Mouse (Mus musculus) kidney, adult 18-20 months (tissue): ENCODE measurements around the gene Elovl7.
A peak's percentile ranks its signal among the peaks of the same experiment; 100 is the strongest.

ENCODE experiments used
- DNase-seq: peaks from one replicate; pipeline ENCODE4 v3.0.0; 2021

Gene Elovl7

DNA sequence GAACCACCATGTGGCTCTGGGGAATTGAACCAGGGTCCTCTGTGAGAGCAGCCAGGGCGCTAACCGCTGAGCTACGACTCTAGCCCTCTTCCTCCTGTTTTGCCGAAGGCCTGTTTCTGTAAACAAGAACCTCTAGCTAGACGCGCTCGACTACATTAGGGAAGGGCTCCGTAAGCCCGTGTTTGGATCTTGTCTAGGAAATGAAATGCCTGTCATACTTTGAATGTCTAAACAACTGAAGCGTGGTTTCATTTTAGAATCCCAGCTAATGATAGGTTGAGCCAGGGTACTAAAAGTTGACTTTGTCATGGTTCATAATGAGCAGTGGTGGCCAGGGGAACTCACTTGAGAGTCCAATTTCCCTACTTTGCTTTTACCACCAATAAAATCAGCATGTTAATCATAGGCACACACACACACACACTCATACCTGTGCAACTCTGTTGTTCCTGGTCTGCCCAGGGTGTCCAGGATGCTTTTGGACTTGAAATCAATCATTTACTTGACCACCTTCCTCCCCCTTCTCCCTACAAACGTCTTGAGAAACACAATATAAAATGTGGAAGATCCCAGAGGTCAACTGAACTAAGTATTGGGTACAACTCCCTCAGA, 31.0 kb downstream of the Elovl7 start:
- DNase-seq: peak; percentile 49

DNA sequence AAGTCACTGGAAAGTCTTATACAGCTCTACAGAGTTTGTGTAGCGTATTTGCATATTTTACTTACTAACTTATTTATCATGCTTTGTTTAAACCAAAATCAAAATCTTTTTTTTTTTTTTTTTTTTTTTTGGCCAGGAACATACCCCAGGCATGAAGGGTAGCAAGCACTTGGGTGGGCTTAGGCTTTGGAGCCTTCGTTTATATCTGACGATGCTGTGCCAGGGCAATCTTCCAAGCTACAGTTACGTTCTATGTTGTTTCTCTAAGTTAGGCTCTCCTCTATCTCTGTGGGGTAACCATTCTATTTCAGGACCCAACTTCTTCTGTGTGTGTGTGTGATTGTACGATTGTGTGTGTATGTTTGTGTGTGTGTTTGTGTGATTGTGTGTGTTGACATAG, 36.9 kb downstream of the Elovl7 start:
- DNase-seq: no peak

DNA sequence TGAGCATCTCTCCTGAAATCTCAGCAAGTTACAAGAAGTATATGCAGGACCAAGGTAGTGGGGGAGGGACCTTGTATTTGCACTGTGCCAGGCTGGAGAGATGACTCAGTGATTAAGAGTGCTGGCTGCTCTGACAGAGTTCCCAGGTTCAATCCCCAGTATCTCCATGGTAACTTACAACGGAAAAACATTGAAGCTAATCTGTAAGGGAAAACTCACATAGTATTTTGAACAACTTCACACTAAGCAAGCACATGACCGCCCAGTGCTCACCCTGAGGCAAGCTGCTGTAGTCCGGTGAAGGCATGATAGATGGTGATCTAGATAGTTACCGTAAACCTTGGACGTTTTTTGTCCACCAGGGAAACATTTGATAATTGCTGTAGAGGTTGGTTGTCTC, 39.8 kb downstream of the Elovl7 start:
- DNase-seq: no peak

DNA sequence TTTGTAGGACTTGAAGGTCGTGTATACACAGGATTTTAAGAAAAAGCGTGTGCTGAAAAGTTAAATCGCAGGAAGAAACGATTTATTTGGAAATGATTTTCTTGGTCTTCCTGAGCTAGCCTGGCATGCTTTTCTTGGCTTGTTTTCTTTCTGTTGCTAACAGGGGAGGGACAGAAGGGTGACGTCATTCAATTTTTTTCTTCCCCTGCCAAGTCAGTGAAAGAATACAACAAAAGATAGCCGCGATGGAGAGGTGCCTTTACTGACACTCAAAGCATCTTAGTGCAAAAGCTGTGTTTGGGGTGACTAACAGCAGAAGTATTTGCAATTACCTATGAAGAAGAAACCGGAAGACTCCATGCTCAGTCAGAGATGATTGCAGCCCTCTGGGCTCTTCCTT, 48.8 kb downstream of the Elovl7 start:
- no peak for DNase-seq

DNA sequence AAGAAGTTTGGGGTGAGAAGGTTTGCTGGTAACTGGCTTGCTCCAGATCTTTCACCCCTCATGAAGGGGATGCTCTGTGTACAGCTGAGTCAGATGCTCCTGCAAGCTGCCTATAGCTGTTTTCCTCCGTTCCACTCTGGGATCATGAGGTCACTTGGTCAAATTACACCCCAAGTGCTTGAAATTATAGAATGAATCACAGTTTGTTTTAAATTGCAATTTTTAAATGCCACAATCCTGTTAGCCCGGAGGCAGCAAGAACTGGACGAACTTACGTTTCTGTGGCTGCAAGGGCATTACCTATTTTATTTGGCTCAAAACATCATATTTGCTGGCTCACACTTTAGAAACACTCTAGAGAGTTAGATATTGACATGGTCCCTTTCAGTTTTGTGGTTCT, 51.2 kb downstream of the Elovl7 start:
- no peak for DNase-seq

DNA sequence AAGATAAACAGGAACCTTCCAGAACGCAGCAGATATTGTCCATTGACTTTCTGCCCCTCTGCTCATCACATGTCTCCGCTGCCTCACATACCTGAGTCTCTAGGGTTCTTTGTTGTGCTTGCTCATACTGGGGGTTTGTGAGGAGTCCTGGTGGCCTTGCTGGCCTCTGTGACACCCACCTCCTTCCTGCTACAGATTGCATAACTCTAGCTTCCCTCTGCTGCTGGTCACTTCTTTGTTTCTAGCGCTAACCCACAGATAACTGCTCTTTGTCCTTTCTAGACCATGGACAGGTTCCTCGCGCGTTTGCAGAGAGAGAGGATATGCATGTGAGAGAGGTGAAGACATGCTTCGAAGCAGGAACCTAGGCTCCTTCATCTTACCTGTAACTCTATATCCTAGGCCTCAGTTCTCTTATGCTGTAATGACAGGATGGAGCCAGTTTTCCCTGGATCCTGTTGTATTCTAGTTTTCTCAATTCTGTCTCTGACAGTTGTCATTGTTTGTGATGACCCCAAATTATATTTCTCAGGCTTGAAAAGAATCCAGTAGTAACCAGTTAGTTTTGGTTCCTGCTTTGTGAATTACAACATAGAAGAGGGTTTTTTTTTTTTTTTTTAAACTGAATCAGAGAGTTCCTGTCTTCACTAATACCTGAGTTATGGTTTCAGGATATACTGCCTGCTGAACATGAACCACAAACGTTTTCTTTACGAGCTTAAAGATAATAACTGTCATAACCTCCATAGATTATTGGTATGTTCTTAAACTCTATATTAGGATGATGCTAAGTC, 53.8 kb downstream of the Elovl7 start:
- DNase-seq: no peak

DNA sequence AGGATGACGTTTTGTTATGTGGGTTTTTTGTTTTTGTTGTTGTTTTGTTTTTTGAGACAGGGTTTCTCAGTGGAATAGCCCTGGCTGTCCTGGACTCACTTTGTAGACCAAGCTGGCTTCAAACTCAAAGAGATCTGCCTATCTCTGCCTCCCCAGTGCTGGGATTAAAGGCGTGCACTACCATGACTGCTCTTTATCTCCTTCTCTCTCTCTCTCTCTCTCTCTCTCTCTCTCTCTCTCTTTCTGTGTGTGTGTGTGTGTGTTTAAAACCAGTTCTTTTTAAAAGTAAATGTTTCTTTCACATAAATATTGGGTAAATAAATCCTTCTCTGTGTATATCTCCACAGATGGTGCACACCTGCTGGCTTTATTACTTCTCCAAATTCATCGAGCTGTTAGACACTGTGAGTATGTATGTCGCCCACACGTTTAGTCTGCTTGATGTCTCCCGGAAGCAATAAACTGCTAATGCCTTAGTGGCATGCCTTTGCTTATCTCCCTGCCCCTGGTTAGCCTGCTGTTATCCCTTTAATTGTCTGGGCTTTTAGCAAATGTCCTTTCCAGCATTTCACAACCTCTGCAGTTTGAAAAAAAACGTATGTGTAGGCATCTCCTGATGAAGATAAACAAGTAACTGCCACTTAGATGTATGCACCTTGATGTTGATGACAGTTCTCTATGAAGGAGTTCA, 57.4 kb downstream of the Elovl7 start:
- no peak for DNase-seq

DNA sequence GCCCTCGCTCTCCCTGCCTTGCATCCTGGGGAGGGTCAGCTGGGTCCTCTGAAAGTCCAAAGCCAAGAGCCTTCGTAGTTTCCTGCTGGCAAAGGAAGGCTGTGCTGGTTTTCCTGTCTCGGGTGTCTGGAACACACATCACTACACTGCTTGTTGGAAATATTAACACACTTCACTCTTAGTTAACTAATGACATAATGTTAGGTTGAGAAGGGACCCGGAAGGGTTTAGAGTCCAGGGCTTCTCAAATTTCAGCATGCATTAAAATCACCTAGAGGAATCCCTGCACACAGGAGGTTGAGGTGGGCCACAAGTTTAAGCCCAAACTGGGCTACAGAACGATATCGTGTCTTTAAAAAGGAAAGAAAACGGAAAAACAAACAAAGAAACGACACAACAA, 58.1 kb downstream of the Elovl7 start:
- no peak for DNase-seq

DNA sequence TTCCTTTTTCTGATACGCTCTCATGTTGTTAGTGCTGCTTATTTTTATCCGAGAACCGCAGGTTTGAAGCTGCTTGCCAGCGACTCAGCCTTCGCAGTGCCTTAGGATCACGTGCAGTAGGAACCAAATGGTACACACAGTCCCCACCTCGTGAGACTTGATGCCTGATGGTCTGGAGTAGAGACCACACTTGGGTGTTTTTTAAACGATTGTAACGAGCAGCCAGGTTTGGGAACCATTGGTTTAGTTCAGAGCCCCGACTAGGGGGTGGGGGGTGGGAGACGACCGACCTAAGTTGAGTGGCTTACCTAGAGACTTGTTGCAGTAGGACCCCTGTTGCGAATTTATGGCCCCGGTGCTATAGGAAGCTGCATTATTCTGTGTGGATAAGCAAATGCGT, 58.8 kb downstream of the Elovl7 start:
- DNase-seq: no peak

DNA sequence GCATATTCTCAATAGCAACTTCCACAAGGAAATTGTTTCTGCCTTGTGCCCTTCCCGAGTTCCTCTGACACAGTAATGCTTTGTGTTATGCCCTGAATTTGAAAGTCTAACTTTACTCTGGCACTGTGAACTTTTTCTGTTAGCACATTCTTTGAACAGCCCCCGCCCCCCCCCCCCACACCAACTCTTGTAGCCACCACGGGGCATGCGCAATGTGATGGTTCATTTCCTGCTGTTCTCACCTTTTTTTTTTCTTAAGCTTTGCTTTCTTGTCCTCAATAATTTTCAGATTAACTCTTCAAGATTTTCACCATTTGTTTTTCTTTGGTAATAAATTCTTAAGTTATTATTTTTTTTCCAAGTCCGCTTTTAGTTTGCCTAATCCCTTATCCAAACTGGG, 59.3 kb downstream of the Elovl7 start:
- DNase-seq: no peak

DNA sequence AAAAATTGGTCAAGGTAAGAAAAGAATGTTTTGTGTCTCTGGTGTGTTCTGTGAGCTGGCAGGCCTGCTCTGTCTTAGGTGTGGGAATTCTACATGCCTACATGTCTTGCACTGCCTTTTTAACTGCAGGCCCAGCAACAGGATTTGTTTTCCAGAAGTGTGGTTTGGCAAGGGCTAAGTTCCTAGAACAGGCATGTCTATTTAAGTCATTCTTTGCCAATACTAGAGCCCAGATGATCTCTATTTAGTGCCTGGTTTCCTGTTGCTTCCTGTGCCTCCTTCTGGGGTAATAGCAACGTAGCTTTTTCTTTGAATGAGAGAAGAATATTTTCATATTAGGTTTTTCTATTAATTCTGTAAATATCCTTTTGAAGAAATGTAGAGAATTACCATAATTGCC, 62.4 kb downstream of the Elovl7 start:
- no peak for DNase-seq

DNA sequence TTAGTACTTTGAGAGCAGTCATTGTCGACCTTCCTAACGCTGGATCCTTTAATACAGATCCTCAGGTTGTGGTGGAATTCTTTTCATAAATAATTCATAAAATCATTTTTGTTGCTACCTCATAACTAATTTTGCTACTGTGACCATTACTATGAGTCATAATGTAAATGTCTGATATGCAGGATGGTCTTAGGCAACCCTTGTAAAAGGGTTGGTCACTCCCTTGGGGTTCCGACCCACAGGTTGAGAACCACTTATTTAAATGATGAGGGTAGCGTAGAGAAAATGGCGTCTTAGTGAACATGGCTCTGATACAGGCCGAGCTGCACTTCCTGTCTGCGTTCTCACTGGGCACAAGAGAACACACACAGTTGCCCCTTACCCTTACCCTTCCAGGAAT, 63.1 kb downstream of the Elovl7 start:
- DNase-seq: no peak

DNA sequence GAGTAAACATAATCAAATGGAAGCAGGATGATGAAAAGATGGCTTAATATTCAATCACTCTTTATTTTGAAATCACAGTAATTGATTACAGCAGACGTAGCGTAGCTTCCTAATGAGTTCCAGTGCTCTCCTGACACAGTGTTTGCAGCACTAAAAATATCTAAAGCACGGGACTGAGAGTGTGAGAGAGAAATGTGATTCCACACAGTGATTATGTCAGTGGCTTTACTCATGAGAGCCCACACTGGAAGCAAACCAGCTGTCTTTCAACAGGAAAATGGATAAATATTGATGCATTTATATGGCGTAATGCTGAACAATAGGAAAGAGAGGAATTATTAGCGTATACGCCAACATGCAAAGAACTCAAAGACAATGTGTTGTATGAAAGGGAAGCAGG, 64.4 kb downstream of the Elovl7 start:
- no peak for DNase-seq

DNA sequence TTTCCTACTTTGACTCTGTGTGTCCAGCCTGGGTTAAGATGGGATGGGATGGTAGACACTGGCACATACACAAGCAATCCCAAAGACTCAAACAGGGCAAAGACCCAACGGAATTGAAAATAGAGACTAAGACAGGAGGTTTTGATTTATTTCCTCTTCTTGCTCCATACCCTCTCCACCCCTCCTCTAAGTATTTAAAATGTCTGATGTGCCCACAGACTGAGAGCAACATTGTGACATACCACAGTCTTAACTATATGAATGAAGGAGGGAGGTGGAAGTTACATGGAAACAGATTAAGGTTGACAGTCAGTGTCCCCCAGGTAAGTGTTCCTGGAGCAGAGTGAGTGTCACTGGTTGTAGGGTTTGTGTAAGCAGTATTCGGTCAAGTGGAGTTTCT, 70.1 kb downstream of the Elovl7 start:
- DNase-seq: no peak

DNA sequence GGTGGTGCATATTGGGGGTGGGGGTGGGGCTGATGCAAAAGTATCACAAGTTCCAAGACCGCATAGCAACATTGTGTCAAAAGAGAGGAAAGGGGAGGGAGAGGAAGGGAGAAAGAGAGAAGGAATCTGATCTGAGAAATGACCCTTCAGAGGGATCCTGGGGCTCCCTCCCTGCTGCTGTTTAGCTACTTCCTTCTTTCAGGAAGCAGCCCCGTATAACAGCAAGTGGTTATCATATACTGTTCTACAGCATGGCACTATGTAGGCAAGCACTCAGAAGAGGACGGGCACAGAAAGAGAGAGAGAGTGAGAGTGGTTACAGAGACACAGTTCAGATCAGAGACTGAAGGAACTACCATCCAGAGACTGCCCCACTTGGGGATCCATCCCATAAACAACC, 73.7 kb downstream of the Elovl7 start:
- no peak for DNase-seq

DNA sequence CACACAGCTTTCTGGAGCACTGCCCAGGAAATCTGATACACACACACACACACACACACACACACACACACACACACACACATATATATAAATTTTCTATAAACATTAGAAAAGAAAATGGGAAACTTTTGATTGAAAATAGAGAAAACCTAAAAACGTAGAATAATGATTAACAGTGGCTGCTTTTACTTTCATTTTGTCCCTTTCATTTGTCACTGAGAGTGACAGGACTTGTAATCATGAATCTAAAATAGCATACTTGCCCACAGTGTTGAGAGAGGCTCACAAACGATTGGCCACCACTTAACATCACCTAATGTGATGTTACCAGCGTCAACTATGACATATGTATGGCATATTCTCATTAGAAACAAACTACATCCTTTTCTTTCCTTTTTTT, 75.2 kb downstream of the Elovl7 start:
- no peak for DNase-seq

DNA sequence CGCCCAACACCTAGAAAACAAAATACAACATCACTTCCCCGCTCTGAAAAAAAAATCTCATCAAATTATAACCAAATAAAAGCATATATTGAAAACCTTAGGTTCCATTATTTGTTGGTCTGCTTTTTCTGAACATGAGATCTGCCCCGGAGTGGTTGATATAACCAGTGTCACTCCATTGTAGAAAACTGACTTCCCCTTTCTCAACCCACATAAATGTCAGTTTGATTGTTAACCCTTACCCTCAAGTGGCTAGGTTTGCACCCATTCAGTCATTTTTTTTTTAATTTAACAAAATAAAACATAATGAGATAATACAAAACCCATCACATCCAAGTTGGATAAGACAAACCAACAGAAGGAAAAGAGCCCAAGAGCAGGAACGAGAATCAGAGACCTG, 76.1 kb downstream of the Elovl7 start:
- DNase-seq: no peak

DNA sequence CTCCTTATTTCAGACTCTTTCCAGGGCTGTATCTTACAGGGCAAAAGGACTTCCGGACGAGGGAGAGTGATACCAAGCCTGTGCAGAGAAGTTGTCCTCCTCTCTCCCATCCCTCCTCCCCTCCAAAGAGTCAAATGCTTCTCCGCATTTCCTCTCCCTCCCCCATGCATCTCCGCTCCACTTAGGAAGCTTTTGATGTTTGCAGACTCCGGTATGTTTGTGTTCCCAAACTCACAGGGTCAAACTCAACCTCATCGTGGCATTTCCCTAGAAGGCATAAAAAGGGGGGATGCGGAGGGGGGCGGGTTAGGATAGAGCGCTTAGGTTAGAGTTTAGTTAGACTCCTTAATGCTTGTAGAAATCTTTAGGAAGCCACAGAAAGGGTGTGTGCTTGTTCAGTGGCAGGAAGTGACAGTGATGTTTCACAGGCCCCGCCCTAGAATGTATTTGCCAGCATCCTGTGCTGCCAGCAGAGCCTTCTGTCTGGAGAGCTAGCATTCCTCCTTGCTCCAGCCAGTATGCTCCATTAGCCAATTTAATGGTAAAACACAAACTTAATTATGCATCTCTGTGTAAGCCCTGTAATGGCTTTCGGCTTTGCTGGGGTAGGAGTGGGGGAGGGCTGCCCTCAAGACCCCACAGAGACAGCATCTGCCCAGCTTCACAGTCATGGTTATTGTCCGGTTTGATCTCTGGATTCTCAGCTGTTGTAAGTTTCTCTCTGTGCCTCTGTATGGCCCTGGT, 83.3 kb downstream of the Elovl7 start:
- DNase-seq: no peak

DNA sequence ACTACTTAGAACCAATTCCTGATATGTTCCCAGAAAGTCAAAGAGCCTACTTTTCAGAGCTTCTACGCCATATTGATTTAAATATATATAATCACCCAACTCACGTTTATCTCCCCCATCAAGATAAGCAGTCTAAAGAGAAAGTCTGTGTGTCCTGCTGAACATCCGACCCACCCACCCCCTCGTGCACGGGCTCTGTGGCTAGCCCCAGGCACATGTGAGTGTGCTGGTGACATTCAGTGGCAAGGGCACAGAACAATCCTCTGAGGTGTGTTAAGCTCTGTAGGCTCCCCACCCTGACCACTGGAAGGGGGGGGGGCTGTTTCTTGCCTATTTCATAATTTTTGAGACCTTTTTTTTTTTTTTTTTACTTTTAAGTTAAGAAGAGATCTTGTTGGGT, 84.0 kb downstream of the Elovl7 start:
- no peak for DNase-seq

DNA sequence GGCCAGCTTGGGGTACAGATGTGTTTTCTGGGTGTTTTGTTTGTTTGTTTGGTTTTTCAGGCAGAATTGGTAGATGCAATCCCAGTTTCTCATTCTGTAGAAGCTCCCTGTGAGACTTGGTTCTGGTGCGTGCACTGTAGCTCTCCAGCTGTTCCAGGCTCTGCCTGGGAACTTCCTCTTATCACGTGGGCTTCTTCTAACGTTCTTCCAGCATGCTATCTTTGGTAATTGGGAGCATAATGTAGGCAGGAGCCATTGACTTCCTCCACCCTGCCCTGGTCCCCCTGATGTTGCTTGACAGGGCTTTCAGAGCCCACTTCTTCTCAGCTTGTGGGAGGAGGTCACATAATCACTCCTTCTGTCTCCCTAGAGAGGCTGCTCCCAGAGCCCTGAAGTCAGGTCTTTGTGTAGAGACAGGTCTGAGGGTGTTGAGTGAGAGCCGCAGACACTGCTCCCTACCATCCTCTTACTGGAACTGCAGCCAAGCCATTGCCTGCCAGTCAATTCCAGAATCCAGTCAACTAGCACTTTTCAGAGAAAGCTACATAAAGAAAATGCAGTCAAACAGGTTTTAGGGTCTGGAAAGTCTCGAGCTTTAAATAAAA, 86.2 kb downstream of the Elovl7 start:
- DNase-seq: peak; percentile 18

DNA sequence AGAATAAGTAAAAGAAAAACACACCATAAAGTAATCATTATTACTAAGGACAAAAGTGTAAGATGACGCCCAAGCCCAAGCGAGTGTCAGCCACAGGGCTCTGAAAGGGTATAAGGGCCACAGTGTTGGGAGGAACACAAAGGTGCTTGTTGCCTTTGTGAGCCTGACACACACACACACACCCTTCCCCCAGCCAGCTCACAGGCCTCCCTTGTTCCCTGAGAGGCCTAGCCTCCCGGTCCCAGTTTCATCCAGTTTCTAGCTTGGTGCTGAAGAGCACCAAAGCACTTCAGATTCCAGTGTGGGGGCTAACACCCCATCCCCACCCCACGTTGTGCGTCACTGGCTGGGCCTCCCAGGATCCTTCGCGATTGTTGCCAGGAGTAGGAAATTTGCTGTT, 87.2 kb downstream of the Elovl7 start:
- peak; percentile 13 for DNase-seq

DNA sequence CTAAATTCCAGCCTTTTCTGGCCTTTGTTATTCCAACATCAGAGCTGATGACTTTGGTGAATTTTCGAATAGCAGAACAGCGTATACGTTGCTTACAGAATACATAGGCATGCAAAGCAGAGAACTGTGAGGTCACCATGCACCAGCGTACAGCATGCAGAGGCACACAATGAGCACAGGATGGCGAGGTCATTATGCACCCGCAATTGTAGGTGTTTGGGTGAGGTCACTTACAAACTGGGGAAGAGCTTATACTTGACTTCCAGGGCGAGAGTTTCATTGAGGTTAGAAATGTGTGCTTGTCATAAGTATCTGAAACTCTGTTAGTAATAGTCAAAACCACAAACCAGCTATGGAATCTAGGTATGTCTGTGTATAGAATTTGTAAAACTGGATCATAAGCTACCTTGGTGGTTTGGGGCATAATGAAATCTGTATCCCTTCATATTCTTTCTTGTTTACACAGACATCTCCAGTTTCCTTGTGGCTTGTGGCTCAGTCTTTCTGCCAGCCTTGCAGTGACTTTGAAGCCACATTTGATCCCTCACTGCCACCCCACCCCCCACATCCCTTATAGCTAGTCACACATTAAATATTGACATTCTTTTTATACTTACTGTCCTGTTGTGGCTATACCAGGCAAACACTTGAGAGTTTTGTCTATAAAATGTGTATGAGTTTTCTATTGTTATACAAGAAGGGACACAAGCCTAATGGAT, 88.9 kb downstream of the Elovl7 start:
- no peak for DNase-seq

DNA sequence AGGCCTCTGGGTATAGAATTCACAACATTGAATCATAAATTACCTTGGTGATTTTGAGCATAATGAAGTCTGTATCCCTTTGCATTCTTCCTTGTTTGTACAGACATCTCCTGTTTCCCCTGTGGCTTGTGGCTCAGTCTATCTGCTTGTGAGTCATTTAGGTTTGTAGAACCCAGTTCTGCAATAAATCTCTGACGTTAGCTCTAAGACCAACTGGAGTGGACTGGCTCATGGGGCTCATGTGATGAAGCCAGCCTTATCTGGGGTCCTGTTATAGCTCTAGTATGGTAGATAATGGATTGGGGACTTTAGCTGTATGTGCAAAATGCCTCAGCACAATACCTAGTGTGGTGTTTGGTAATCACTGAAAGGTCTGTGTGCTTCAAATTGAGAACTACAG, 89.6 kb downstream of the Elovl7 start:
- DNase-seq: no peak
